Mouse (Mus musculus): ENCODE measurements around the gene March2.

DNA sequence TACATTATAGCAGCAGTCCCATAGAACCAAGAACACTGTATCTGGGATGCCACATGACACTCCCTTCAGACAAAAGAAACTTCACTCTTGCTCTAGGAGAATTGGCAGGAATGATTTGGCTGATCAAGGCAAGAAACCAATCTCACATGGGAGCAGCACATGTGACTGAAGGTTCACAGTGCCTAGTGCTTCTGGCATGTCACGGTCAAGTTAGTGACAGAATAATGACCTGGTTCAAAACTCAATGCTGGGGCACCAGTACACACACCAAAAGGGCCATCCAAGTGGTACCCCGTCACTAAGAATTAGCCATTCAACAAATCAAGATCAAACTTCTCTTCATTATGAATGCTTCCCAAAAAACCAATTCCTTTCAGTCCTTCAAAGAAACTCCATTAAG, 42.4 kb downstream of the March2 start:
- no peak for TF ChIP-seq CTCF (IDR thresholded peaks at IDR 0.05; ENCODE audit: low read depth, low read length)
- TF ChIP-seq POLR2A (IDR thresholded peaks at IDR 0.05; ENCODE audit: borderline replicate concordance, low read depth, low read length), result no peak
